Mouse (Mus musculus): ENCODE data around the gene Prkg1. TPM values are rescaled to one million over a fixed set of nuclear protein-coding genes. Genes with fewer than 3 reads are reported as not detected.
A peak's percentile ranks its signal among the peaks of the same experiment; 100 is the strongest.

Gene Prkg1
- polyA plus RNA-seq, 1 experiment from 2014 or later = 1.1 TPM

- no peak for ATAC-seq
- H3K9ac ChIP-seq (ENCODE audit: low read length) = no peak overlapping the region
- H3K4me3 ChIP-seq (ENCODE audit: low read depth, low read length) = no peak overlapping the region
- no peaks in the 10 kb centered on the region for H3K36me3 ChIP-seq (ENCODE audit: control insufficient read depth, insufficient read depth, low read length)
- no peaks in the 10 kb centered on the region for H3K4me1 ChIP-seq (ENCODE audit: control insufficient read depth, insufficient read depth, low read length)
- no peak overlapping the region for H3K27ac ChIP-seq (ENCODE audit: low read depth, low read length)
- H3K4me2 ChIP-seq (ENCODE audit: low read length) = no peak overlapping the region
- no peaks in the 10 kb centered on the region for H3K9me3 ChIP-seq (replicated peaks; ENCODE audit: control insufficient read depth, low read length)
- DNase-seq (ENCODE audit: low spot score) = no peak
- WGBS = 91% methylated on average over 11 of the region's 11 CpGs
- no peaks in the 10 kb centered on the region for H3K27me3 ChIP-seq (replicated peaks; ENCODE audit: control insufficient read depth, insufficient read depth, low read length)
Observed at GRCm38 (mm10) chr19:31065206-31065781, 699.5 kb downstream of the Prkg1 start.

DNA sequence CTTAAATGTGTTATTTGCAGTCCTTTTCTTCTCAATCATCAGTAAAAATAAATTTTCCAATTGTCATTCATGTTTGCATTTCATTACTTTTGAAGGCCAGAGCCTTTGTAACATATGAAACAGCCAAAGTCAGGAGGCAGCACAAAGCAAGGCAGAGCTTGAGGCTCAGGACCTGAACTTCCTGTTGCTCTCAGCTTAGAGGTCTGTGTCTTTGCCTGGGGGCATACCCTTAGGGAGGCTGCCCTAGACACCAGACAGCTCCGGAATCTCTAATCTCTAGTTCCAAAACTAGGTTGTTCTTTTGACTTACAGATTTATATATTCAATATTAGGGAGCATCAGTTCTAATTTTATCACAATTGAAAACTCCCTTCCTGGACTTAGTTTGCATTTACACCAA is 700.1 kb downstream of the Prkg1 start:
- no peak overlapping the region for H3K4me2 ChIP-seq (ENCODE audit: low read length)

GRCm38 (mm10) chr19:31046601-31047000 is 718.2 kb downstream of the Prkg1 start:
- no peak overlapping the region for H3K27ac ChIP-seq (ENCODE audit: low read depth, low read length)
- no peak overlapping the region for H3K4me2 ChIP-seq (ENCODE audit: low read length)
- no peak overlapping the region for H3K9ac ChIP-seq (ENCODE audit: low read length)
- no peak for ATAC-seq
- no peaks in the 10 kb centered on the region for H3K4me1 ChIP-seq (ENCODE audit: control insufficient read depth, insufficient read depth, low read length)
- no peak for DNase-seq (ENCODE audit: low spot score)
- over 99% methylated on average over 4 of the region's 4 CpGs for WGBS
- H3K27me3 ChIP-seq (replicated peaks; ENCODE audit: control insufficient read depth, insufficient read depth, low read length) = no peaks in the 10 kb centered on the region
- no peak overlapping the region for H3K4me3 ChIP-seq (ENCODE audit: low read depth, low read length)
- H3K9me3 ChIP-seq (replicated peaks; ENCODE audit: control insufficient read depth, low read length) = no peaks in the 10 kb centered on the region
- H3K36me3 ChIP-seq (ENCODE audit: control insufficient read depth, insufficient read depth, low read length) = no peaks in the 10 kb centered on the region

More for the DNA sequence above, 700.1 kb downstream of the Prkg1 start:
- WGBS = 87% methylated on average over 1 of the region's 1 CpGs
- no peak overlapping the region for H3K9ac ChIP-seq (ENCODE audit: low read length)
- no peaks in the 10 kb centered on the region for H3K27me3 ChIP-seq (replicated peaks; ENCODE audit: control insufficient read depth, insufficient read depth, low read length)
- no peak overlapping the region for H3K27ac ChIP-seq (ENCODE audit: low read depth, low read length)
- DNase-seq (ENCODE audit: low spot score) (no peak), ATAC-seq (no peak)
- H3K36me3 ChIP-seq (ENCODE audit: control insufficient read depth, insufficient read depth, low read length) = no peaks in the 10 kb centered on the region
- no peaks in the 10 kb centered on the region for H3K4me1 ChIP-seq (ENCODE audit: control insufficient read depth, insufficient read depth, low read length)
- no peak overlapping the region for H3K4me3 ChIP-seq (ENCODE audit: low read depth, low read length)
- H3K9me3 ChIP-seq (replicated peaks; ENCODE audit: control insufficient read depth, low read length) = no peaks in the 10 kb centered on the region

GRCm38 (mm10) chr19:31040948-31041847 is 723.6 kb downstream of the Prkg1 start:
- Histone ChIP-seq H3K4me3 (ENCODE audit: low read depth, low read length) (no peak overlapping the region), H3K9me3 (replicated peaks; ENCODE audit: control insufficient read depth, low read length) (no peaks in the 10 kb centered on the region), H3K27me3 (replicated peaks; ENCODE audit: control insufficient read depth, insufficient read depth, low read length) (no peaks in the 10 kb centered on the region), H3K9ac (ENCODE audit: low read length) (no peak overlapping the region), H3K4me2 (ENCODE audit: low read length) (no peak overlapping the region), H3K27ac (ENCODE audit: low read depth, low read length) (no peak overlapping the region), H3K4me1 (ENCODE audit: control insufficient read depth, insufficient read depth, low read length) (no peaks in the 10 kb centered on the region), H3K36me3 (ENCODE audit: control insufficient read depth, insufficient read depth, low read length) (no peaks in the 10 kb centered on the region)
- 54% methylated on average over 2 of the region's 2 CpGs for WGBS
- ATAC-seq = no peak
- DNase-seq (ENCODE audit: low spot score) = no peak

DNA sequence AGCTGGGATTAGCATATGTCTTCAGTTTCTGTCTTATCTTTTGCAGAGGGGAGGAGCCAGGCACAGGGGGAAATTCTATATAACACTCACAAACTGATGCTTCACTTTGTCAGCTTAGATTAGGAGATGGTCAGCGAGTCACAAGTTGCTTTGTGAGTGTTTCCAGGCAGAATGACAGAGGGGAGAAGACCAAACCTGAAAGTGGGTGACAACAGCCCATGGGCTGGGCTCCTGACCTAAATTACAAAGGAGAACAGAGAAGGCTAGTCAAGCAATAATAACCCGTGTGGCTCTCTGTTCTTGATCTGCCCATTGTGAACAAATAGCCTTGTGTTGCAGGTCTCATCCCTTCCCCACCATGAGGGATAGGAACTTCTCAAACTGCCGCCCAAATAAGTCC is 725.9 kb downstream of the Prkg1 start:
- no peak for ATAC-seq
- no peak for DNase-seq (ENCODE audit: low spot score)
- Histone ChIP-seq H3K27me3 (replicated peaks; ENCODE audit: control insufficient read depth, insufficient read depth, low read length) (no peaks in the 10 kb centered on the region), H3K4me1 (ENCODE audit: control insufficient read depth, insufficient read depth, low read length) (no peaks in the 10 kb centered on the region), H3K4me3 (ENCODE audit: low read depth, low read length) (no peak overlapping the region), H3K9ac (ENCODE audit: low read length) (no peak overlapping the region), H3K36me3 (ENCODE audit: control insufficient read depth, insufficient read depth, low read length) (no peaks in the 10 kb centered on the region), H3K9me3 (replicated peaks; ENCODE audit: control insufficient read depth, low read length) (no peaks in the 10 kb centered on the region), H3K4me2 (ENCODE audit: low read length) (no peak overlapping the region), H3K27ac (ENCODE audit: low read depth, low read length) (no peak overlapping the region)
- 67% methylated on average over 3 of the region's 3 CpGs for WGBS

DNA sequence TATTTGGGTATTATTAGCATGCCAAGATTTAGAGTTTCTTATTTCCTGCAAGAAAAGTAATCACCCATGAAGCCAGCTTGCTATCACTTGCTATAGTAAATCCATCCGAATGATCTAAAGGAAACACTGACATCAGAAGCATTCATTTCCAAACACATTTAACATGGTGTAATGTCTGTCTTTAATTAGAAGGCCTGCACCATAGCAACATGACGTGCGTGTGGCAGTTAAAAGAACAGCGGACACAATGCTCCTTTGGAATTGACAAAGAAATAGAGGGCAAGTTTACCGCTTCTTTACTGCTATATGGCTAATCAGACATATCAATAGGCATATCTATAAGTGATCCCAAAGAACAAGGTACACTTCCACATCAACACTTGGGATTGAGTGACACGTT is 733.2 kb downstream of the Prkg1 start:
- ATAC-seq (no peak), DNase-seq (ENCODE audit: low spot score) (peak; percentile 50)
- H3K4me2 ChIP-seq (ENCODE audit: low read length) = no peak overlapping the region
- H3K4me1 ChIP-seq (ENCODE audit: control insufficient read depth, insufficient read depth, low read length) = peaks cover 3% of the 10 kb centered on the region; the same call in 1 of the 2 replicates
- no peaks in the 10 kb centered on the region for H3K27me3 ChIP-seq (replicated peaks; ENCODE audit: control insufficient read depth, insufficient read depth, low read length)
- no peaks in the 10 kb centered on the region for H3K36me3 ChIP-seq (ENCODE audit: control insufficient read depth, insufficient read depth, low read length)
- H3K9me3 ChIP-seq (replicated peaks; ENCODE audit: control insufficient read depth, low read length) = no peaks in the 10 kb centered on the region
- H3K27ac ChIP-seq (ENCODE audit: low read depth, low read length) = no peak overlapping the region
- 26% methylated on average over 6 of the region's 6 CpGs for WGBS
- H3K4me3 ChIP-seq (ENCODE audit: low read depth, low read length) = no peak overlapping the region
- no peak overlapping the region for H3K9ac ChIP-seq (ENCODE audit: low read length)

GRCm38 (mm10) chr19:31026797-31027196 is 738.0 kb downstream of the Prkg1 start:
- H3K4me2 ChIP-seq (ENCODE audit: low read length) = no peak overlapping the region
- DNase-seq (ENCODE audit: low spot score) = no peak
- no peaks in the 10 kb centered on the region for H3K9me3 ChIP-seq (replicated peaks; ENCODE audit: control insufficient read depth, low read length)
- H3K9ac ChIP-seq (ENCODE audit: low read length) = no peak overlapping the region
- H3K27ac ChIP-seq (ENCODE audit: low read depth, low read length) = no peak overlapping the region
- WGBS = 89% methylated on average over 5 of the region's 5 CpGs
- ATAC-seq = no peak
- H3K27me3 ChIP-seq (replicated peaks; ENCODE audit: control insufficient read depth, insufficient read depth, low read length) = no peaks in the 10 kb centered on the region
- peaks cover 3% of the 10 kb centered on the region; the same call in 1 of the 2 replicates for H3K4me1 ChIP-seq (ENCODE audit: control insufficient read depth, insufficient read depth, low read length)
- no peak overlapping the region for H3K4me3 ChIP-seq (ENCODE audit: low read depth, low read length)
- no peaks in the 10 kb centered on the region for H3K36me3 ChIP-seq (ENCODE audit: control insufficient read depth, insufficient read depth, low read length)

DNA sequence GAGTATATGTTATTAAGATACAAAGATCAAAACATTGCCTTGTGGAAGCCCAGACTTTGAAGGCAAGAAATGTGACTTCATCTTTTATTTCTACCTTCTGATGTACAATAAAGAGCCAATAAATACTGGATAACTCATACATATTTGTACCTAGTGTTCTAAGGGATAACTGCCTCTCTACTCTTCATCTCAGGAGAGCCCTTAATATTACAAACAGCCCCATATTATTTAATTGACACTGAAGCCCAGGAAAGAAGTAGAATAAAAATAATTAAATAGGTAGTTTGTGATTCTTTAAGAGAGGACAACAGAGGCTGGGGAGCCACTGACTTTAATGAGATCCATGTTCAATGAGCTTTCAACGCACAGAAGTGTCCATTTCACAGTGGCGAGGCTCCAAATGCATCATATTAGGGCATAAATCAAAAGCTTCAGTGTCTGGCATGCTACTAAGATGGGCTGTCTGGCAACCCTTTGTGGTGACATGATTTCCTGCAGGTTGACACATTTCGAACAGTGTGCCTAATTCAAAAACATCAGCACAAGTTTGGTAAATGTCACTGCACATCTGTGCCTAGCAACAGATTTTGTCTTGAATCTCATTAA is 753.2 kb downstream of the Prkg1 start:
- Histone ChIP-seq H3K9ac (ENCODE audit: low read length) (no peak overlapping the region), H3K4me1 (ENCODE audit: control insufficient read depth, insufficient read depth, low read length) (no peaks in the 10 kb centered on the region), H3K27me3 (replicated peaks; ENCODE audit: control insufficient read depth, insufficient read depth, low read length) (no peaks in the 10 kb centered on the region), H3K4me3 (ENCODE audit: low read depth, low read length) (no peak overlapping the region), H3K4me2 (ENCODE audit: low read length) (no peak overlapping the region), H3K27ac (ENCODE audit: low read depth, low read length) (no peak overlapping the region), H3K9me3 (replicated peaks; ENCODE audit: control insufficient read depth, low read length) (no peaks in the 10 kb centered on the region), H3K36me3 (ENCODE audit: control insufficient read depth, insufficient read depth, low read length) (no peaks in the 10 kb centered on the region)
- ATAC-seq (no peak), DNase-seq (ENCODE audit: low spot score) (no peak)
- 71% methylated on average over 3 of the region's 3 CpGs for WGBS

DNA sequence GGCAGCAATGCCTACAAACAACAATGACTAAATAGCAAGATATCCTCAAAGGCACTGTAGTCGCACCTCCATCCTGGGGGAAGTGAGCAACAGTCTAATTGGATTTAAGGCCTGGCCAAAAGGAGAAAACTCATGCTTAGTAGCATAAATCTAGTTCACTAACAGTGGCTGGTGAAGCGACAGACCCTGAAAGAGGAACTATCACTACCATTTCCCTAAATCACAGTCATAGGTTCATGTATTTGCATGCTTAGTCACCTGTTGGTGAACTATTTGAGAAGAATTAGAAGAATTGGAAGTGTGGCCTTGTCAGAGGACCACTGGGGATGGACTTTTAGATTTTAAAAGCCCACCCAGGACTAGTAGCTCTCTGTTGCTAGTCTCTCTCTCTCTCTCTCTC is 766.3 kb downstream of the Prkg1 start:
- Histone ChIP-seq H3K27ac (ENCODE audit: low read depth, low read length) (no peak overlapping the region), H3K9ac (ENCODE audit: low read length) (no peak overlapping the region), H3K4me3 (ENCODE audit: low read depth, low read length) (no peak overlapping the region), H3K36me3 (ENCODE audit: control insufficient read depth, insufficient read depth, low read length) (no peaks in the 10 kb centered on the region), H3K4me2 (ENCODE audit: low read length) (no peak overlapping the region), H3K27me3 (replicated peaks; ENCODE audit: control insufficient read depth, insufficient read depth, low read length) (no peaks in the 10 kb centered on the region), H3K4me1 (ENCODE audit: control insufficient read depth, insufficient read depth, low read length) (no peaks in the 10 kb centered on the region), H3K9me3 (replicated peaks; ENCODE audit: control insufficient read depth, low read length) (no peaks in the 10 kb centered on the region)
- DNase-seq (ENCODE audit: low spot score) (no peak), ATAC-seq (no peak)
- 87% methylated on average over 2 of the region's 2 CpGs for WGBS
